Mouse (Mus musculus): ENCODE measurements around the gene 2310022A10Rik. TPM values are rescaled to one million over a fixed set of nuclear protein-coding genes. Genes with fewer than 3 reads are reported as not detected.

Gene 2310022A10Rik
- polyA plus RNA-seq, 1 experiment from 2014 or later, result 22.4 TPM

DNA sequence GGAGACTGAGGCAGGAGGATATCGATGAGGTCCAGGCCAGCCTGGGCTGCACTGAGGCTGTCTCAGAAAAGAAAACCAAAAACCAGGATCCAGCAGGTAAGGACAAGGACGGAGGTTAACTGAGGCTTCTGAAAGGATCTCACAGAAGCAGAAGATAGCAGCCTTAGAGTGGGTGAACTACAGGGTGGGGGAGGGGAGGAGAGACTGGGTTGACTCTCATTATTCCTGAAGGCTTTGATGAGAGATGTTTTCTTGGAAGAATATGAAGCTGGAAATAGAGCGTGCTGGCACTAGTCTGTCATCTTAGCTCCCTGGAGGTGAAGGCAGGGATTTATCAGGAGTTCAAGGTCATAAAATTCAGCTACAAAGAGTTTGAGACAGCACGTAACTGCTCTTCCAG, 9.2 kb upstream of the 2310022A10Rik start:
- no peak overlapping the region for H3K9ac ChIP-seq (ENCODE audit: low read depth, low read length)
- H3K27me3 ChIP-seq (ENCODE audit: control insufficient read depth, insufficient read depth, low read length), result no peaks in the 10 kb centered on the region
- 89% methylated on average over 4 of the region's 4 CpGs for WGBS
- no peaks in the 10 kb centered on the region; the same call in 1 of the 2 replicates for H3K36me3 ChIP-seq (ENCODE audit: control insufficient read depth, insufficient read depth, low read length)
- ATAC-seq (ENCODE audit: low FRiP score) (no peak), DNase-seq (ENCODE audit: low spot score) (no peak)
- H3K4me1 ChIP-seq (replicated peaks; ENCODE audit: control insufficient read depth, insufficient read depth, low read length), result no peaks in the 10 kb centered on the region
- no peaks in the 10 kb centered on the region for H3K9me3 ChIP-seq (ENCODE audit: control insufficient read depth, low read length)
- no peak overlapping the region for H3K4me2 ChIP-seq (replicated peaks; ENCODE audit: low read depth, low read length)
- no peak overlapping the region for H3K27ac ChIP-seq (ENCODE audit: low read depth, low read length)
- H3K4me3 ChIP-seq (ENCODE audit: low read depth, low read length), result no peak overlapping the region

DNA sequence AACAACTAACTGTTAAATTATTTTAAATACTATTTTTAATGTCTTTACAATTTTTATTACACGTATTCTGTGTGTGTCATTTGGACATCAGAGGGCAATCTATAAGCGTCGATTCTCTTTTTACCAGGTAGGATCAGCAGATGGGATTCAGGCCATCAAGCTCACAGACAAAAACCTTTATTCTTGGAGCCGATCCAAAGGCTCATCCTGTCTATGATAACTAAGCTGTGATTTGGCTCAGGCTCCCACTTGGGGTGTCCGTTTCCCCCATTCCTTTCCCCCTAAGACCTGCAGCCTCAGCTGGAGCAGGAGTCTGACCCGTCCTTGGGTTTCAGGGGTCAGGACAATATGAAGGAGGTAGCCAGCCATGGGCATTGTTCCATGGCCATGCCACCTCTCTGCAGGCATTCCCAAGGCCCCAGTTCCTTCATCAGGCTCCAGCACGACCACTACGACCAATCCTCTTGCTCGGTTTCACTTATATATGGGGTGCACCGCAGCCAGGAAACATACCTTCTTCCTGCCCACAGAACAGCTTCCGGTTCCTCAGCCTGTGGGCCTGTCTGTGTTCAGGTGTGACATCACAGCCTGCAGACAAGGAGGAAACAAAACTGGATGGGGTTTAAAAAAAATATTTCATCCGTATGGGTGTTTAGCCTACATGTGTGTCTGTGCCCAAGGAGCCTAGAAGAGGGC, 8.2 kb upstream of the 2310022A10Rik start:
- H3K27me3 ChIP-seq (ENCODE audit: control insufficient read depth, insufficient read depth, low read length), result no peaks in the 10 kb centered on the region
- H3K4me1 ChIP-seq (replicated peaks; ENCODE audit: control insufficient read depth, insufficient read depth, low read length), result no peaks in the 10 kb centered on the region
- H3K27ac ChIP-seq (ENCODE audit: low read depth, low read length), result no peak overlapping the region
- H3K9ac ChIP-seq (ENCODE audit: low read depth, low read length), result no peak overlapping the region
- no peak for ATAC-seq (ENCODE audit: low FRiP score)
- no peaks in the 10 kb centered on the region for H3K9me3 ChIP-seq (ENCODE audit: control insufficient read depth, low read length)
- H3K36me3 ChIP-seq (ENCODE audit: control insufficient read depth, insufficient read depth, low read length), result no peaks in the 10 kb centered on the region; the same call in 1 of the 2 replicates
- no peak overlapping the region for H3K4me3 ChIP-seq (ENCODE audit: low read depth, low read length)
- H3K4me2 ChIP-seq (replicated peaks; ENCODE audit: low read depth, low read length), result no peak overlapping the region
- WGBS, result 91% methylated on average over 12 of the region's 12 CpGs
- no peak for DNase-seq (ENCODE audit: low spot score)

DNA sequence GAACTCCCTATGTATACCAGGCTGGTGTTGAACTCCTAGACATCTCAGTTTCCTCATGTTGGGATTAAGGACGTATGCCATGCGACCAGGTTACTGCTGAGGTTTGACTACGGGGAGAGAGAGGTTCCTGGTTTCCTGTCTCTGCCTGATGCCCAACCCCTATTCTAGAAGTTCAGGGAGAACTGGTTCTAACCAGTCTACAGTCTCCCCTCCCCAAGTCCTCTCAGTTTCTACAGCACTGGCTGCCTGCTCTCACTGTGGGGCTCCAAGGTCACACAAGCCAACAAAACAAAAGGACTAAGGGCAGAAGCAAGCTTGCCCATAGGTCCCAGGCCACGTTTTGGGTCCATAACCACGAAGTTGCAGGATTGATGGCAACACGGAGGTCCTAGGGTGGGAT, 3.4 kb upstream of the 2310022A10Rik start:
- Histone ChIP-seq H3K4me2 (replicated peaks; ENCODE audit: low read depth, low read length) (no peak overlapping the region), H3K36me3 (ENCODE audit: control insufficient read depth, insufficient read depth, low read length) (no peaks in the 10 kb centered on the region), H3K27me3 (ENCODE audit: control insufficient read depth, insufficient read depth, low read length) (no peaks in the 10 kb centered on the region), H3K4me1 (replicated peaks; ENCODE audit: control insufficient read depth, insufficient read depth, low read length) (0 out of 2 replicates have a peak, but pooled peaks cover 4% of the 10 kb centered on the region), H3K4me3 (ENCODE audit: low read depth, low read length) (no peak overlapping the region), H3K9me3 (ENCODE audit: control insufficient read depth, low read length) (no peaks in the 10 kb centered on the region), H3K27ac (ENCODE audit: low read depth, low read length) (no peak overlapping the region), H3K9ac (ENCODE audit: low read depth, low read length) (no peak overlapping the region)
- 79% methylated on average over 6 of the region's 6 CpGs for whole genome bisulfite sequencing
- DNase-seq (ENCODE audit: low spot score), result no peak
- ATAC-seq (ENCODE audit: low FRiP score), result no peak

DNA sequence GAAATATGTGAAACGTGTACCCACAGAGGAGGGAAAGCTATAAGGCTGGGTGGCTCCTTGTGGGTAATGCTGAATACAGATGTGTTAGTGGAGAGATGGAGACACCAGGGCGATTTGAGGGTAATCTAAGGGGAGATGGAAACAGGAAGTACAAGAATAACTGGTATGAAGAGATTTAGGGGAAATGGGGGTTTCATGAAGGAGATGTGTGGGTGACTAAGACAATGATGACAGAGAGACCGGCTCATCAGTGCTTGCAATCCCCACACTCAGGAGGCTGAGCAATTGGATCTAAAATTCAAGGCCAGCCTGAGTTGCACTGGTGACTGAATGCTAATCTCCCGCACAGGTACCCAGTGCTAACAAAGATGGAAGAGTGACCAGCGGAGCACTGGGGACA, 963 bp upstream of the 2310022A10Rik start:
- no peak overlapping the region for H3K27ac ChIP-seq (ENCODE audit: low read depth, low read length)
- H3K4me2 ChIP-seq (replicated peaks; ENCODE audit: low read depth, low read length), result peak overlapping the region; percentile 75; the same call in 1 of the 2 replicates
- no peak overlapping the region for H3K9ac ChIP-seq (ENCODE audit: low read depth, low read length)
- H3K27me3 ChIP-seq (ENCODE audit: control insufficient read depth, insufficient read depth, low read length), result no peaks in the 10 kb centered on the region
- 59% methylated on average over 5 of the region's 5 CpGs for WGBS
- no peaks in the 10 kb centered on the region for H3K9me3 ChIP-seq (ENCODE audit: control insufficient read depth, low read length)
- DNase-seq (ENCODE audit: low spot score) (no peak), ATAC-seq (ENCODE audit: low FRiP score) (no peak)
- 0 out of 2 replicates have a peak, but pooled peaks cover 4% of the 10 kb centered on the region for H3K4me1 ChIP-seq (replicated peaks; ENCODE audit: control insufficient read depth, insufficient read depth, low read length)
- H3K36me3 ChIP-seq (ENCODE audit: control insufficient read depth, insufficient read depth, low read length), result no peaks in the 10 kb centered on the region
- no peak overlapping the region for H3K4me3 ChIP-seq (ENCODE audit: low read depth, low read length)

DNA sequence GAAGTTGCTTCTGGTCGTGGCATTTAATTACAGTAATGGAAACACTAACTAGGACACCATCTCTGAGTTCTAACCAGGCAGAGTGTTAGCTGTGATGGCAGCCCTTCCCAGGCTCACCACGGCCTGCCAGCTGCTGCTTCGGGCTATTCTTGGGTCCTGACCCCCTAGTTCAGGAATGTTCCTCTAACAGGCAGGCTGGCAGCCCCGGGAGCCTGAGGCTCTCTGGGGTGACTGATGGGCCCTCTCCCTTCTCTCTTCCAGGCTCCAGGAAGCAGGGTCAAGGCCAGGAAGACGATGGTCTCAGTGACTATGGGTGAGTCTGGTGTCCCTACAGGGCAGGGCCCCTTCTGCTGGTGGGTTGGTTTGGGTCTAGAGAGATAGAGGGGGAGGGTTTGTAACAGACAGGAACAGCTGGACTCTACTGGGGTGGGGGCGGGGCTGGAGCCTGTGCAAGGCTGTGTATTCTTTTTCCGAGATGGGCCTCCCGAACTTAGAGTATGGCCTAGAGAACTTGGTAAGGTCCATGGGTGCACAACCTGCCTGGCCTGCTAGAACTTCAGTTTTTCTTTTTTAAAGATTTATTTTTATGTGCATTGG, 7.4 kb downstream of the 2310022A10Rik start:
- ATAC-seq (ENCODE audit: low FRiP score) (no peak), DNase-seq (ENCODE audit: low spot score) (no peak)
- 79% methylated on average over 8 of the region's 8 CpGs for WGBS
- Histone ChIP-seq H3K4me3 (ENCODE audit: low read depth, low read length) (no peak overlapping the region), H3K9me3 (ENCODE audit: control insufficient read depth, low read length) (no peaks in the 10 kb centered on the region), H3K27me3 (ENCODE audit: control insufficient read depth, insufficient read depth, low read length) (no peaks in the 10 kb centered on the region), H3K4me2 (replicated peaks; ENCODE audit: low read depth, low read length) (no peak overlapping the region), H3K36me3 (ENCODE audit: control insufficient read depth, insufficient read depth, low read length) (peaks cover 3% of the 10 kb centered on the region; the same call in 1 of the 2 replicates), H3K27ac (ENCODE audit: low read depth, low read length) (no peak overlapping the region), H3K4me1 (replicated peaks; ENCODE audit: control insufficient read depth, insufficient read depth, low read length) (no peaks in the 10 kb centered on the region), H3K9ac (ENCODE audit: low read depth, low read length) (no peak overlapping the region)

DNA sequence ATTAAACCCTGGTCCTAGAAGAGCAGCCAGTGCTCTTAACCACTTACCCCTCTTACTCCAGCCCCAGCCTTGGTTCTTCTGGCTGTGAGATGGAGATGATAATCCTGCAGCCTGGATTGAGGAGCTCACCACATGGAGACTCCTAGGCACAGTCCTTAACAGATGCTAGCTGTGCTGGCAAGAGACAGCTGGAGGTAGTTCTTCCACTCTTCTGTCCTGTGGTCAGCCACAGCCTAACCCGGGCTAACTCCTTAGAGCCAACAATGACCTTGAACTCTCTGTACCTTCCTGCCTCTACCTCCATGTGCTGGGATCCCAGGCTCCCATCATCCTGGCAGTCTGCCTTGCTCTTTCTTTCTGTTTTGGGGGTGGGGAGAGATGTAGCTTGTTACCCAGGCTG, 7.9 kb downstream of the 2310022A10Rik start:
- Histone ChIP-seq H3K9me3 (ENCODE audit: control insufficient read depth, low read length) (no peaks in the 10 kb centered on the region), H3K36me3 (ENCODE audit: control insufficient read depth, insufficient read depth, low read length) (peaks cover 3% of the 10 kb centered on the region; the same call in 1 of the 2 replicates), H3K9ac (ENCODE audit: low read depth, low read length) (no peak overlapping the region), H3K27ac (ENCODE audit: low read depth, low read length) (no peak overlapping the region), H3K27me3 (ENCODE audit: control insufficient read depth, insufficient read depth, low read length) (no peaks in the 10 kb centered on the region), H3K4me1 (replicated peaks; ENCODE audit: control insufficient read depth, insufficient read depth, low read length) (no peaks in the 10 kb centered on the region), H3K4me2 (replicated peaks; ENCODE audit: low read depth, low read length) (no peak overlapping the region), H3K4me3 (ENCODE audit: low read depth, low read length) (no peak overlapping the region)
- WGBS, result 100% methylated on average over 1 of the region's 1 CpGs
- ATAC-seq (ENCODE audit: low FRiP score) (no peak), DNase-seq (ENCODE audit: low spot score) (no peak)

DNA sequence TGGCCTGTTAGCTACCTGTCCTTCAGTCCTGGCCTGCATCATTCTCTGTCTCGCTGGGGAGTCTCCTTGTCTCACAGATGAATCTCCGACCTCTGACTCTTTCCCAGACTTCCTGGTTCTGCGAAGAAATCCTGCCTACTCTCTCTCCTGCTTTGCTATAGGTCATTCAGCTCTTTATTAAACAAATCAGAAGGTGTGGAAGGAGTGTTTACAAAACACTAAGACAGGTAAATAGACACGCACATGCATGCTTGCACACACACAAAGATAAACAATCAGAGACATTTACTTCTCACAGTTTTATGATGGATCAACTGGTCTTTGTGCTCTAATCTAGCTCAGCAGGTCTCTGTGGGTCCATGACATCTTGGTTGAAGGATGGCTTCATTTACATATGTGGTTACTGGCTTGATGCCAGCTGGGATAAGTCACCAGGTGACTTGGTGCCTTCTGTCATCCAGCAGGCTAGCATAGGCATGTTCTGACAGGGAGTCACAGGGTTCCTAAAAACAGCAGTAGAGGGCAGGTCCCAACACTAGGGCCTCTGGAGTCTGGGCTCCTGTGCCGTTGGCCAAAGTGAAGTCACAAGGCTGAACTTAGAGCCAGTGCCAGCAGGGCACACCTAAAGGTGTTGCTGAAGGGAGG, 16.7 kb downstream of the 2310022A10Rik start:
- H3K36me3 ChIP-seq (ENCODE audit: control insufficient read depth, insufficient read depth, low read length), result peaks cover 5% of the 10 kb centered on the region
- H3K4me2 ChIP-seq (replicated peaks; ENCODE audit: low read depth, low read length), result no peak overlapping the region
- WGBS, result 86% methylated on average over 5 of the region's 5 CpGs
- no peaks in the 10 kb centered on the region for H3K27me3 ChIP-seq (ENCODE audit: control insufficient read depth, insufficient read depth, low read length)
- no peak overlapping the region for H3K4me3 ChIP-seq (ENCODE audit: low read depth, low read length)
- no peak overlapping the region for H3K9ac ChIP-seq (ENCODE audit: low read depth, low read length)
- DNase-seq (ENCODE audit: low spot score) (no peak), ATAC-seq (ENCODE audit: low FRiP score) (no peak)
- no peaks in the 10 kb centered on the region for H3K4me1 ChIP-seq (replicated peaks; ENCODE audit: control insufficient read depth, insufficient read depth, low read length)
- H3K27ac ChIP-seq (ENCODE audit: low read depth, low read length), result no peak overlapping the region
- no peaks in the 10 kb centered on the region for H3K9me3 ChIP-seq (ENCODE audit: control insufficient read depth, low read length)

DNA sequence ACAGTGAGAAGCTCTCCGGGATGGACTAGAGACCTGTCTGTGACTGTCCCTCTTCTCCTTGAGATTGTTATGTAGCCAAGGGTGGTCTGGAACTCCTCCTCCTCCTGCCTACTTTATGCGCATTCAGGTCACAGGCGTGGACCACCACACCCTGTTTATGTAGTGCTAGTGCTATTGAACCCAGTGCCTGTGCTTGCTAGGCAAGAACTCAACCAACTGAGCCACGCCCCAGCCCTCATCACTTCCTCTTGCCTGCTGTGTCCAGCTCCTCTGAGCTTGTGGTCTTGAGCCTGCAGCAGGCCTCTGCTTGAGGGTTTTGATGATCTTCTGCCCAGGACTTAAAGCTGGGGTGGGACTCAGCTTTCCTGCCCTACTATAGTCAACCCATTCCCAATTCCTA, 19.1 kb downstream of the 2310022A10Rik start:
- no peaks in the 10 kb centered on the region for H3K4me1 ChIP-seq (replicated peaks; ENCODE audit: control insufficient read depth, insufficient read depth, low read length)
- H3K27me3 ChIP-seq (ENCODE audit: control insufficient read depth, insufficient read depth, low read length), result no peaks in the 10 kb centered on the region
- no peak overlapping the region for H3K4me2 ChIP-seq (replicated peaks; ENCODE audit: low read depth, low read length)
- no peak overlapping the region for H3K4me3 ChIP-seq (ENCODE audit: low read depth, low read length)
- 95% methylated on average over 4 of the region's 4 CpGs for WGBS
- no peak overlapping the region for H3K9ac ChIP-seq (ENCODE audit: low read depth, low read length)
- ATAC-seq (ENCODE audit: low FRiP score) (no peak), DNase-seq (ENCODE audit: low spot score) (no peak)
- no peak overlapping the region for H3K27ac ChIP-seq (ENCODE audit: low read depth, low read length)
- no peaks in the 10 kb centered on the region for H3K9me3 ChIP-seq (ENCODE audit: control insufficient read depth, low read length)
- H3K36me3 ChIP-seq (ENCODE audit: control insufficient read depth, insufficient read depth, low read length), result 0 out of 2 replicates have a peak, but pooled peaks cover 5% of the 10 kb centered on the region
